Mouse (Mus musculus): Measurements from ENCODE around the gene Pitx3. TPM values are rescaled to one million over a fixed set of nuclear protein-coding genes. Genes with fewer than 3 reads are reported as not detected.
A peak's percentile ranks its signal among the peaks of the same experiment; 100 is the strongest.
"Not testable (repeated sequence)": the region's sequence is repeated elsewhere in the genome, so short reads cannot be mapped to it uniquely, and the experiment has no call there.

Gene Pitx3
- polyA plus RNA-seq, 1 experiment = not detected

DNA sequence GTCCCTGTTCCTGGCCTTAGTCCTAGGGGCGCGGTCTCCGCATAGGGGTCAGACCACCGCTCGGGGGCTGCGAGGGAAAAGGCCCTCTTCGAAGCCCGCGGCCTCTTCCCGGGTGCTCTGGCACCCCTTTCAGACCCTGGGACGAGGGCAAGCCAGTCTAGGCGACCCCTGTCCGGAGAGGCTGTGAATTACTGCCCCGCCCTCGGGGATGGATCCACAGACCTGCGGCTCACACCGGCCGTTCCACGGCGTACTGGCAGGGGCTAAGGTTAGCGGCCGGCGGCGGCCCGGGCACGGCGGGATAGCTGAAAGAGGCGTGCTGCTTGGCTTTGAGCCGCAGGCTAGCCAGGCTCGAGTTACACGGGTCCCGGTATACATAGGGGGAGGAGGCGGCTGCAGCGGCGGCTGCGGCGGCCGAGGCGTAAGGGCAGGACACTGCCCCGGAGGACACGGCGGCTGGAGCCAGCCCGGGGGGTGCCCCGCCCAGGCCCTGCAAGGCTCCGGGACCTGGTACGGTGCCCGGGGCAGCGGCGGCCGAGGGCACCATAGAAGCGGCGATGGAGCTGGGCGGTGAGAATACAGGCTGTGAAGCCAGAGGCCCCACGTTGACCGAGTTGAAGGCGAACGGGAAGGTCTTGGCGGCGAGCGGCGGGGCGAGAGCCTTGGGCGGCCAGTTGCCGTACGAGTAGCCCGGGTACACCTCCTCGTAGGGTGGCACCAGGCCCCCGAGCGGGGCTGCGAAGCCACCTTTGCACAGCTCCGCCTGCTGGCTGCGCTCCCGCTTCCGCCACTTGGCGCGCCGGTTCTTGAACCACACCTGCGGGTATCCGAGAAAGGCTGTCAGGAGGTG, 12.1 kb downstream of the Pitx3 start:
- Histone ChIP-seq H3K27ac (ENCODE audit: insufficient read depth, low read depth, low read length) (no peak overlapping the region), H3K4me1 (ENCODE audit: control insufficient read depth, insufficient read depth, low read length) (peaks cover 30% of the 10 kb centered on the region), H3K4me3 (ENCODE audit: insufficient read depth, low read depth, low read length) (peak overlapping the region; percentile 49)
- WGBS = under 1% methylated on average over 79 of the region's 79 CpGs
- TF ChIP-seq POLR2A (IDR thresholded peaks at IDR 0.05; ENCODE audit: insufficient read depth, low read depth, low read length) (no peak), CTCF (IDR thresholded peaks at IDR 0.05; ENCODE audit: insufficient read depth, low read depth, low read length) (no peak)

DNA sequence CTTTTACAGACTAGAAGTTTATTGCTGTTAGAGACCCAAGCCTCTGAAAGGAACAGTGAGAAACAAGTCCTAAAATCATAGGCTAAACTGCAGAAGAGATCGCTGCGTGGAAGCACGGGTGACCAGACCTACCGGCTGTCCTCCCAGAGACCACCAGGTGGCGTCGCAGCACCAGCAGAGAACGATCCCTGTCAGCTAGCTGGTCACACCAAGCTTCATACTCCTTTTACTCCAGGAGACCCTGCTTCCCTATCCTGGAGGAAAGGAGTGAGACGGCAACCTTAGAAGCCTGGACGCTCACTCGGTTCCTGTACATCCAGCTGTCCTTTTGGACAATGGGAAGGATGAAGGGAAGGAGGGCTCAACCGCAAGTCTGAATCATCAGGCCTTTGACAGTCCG, 12.8 kb downstream of the Pitx3 start:
- peaks cover 30% of the 10 kb centered on the region for H3K4me1 ChIP-seq (ENCODE audit: control insufficient read depth, insufficient read depth, low read length)
- no peak overlapping the region for H3K27ac ChIP-seq (ENCODE audit: insufficient read depth, low read depth, low read length)
- H3K4me3 ChIP-seq (ENCODE audit: insufficient read depth, low read depth, low read length) = peak overlapping the region; percentile 49
- TF ChIP-seq POLR2A (IDR thresholded peaks at IDR 0.05; ENCODE audit: insufficient read depth, low read depth, low read length) (no peak), CTCF (IDR thresholded peaks at IDR 0.05; ENCODE audit: insufficient read depth, low read depth, low read length) (peak; percentile 93)
- WGBS = 2% methylated on average over 12 of the region's 12 CpGs

DNA sequence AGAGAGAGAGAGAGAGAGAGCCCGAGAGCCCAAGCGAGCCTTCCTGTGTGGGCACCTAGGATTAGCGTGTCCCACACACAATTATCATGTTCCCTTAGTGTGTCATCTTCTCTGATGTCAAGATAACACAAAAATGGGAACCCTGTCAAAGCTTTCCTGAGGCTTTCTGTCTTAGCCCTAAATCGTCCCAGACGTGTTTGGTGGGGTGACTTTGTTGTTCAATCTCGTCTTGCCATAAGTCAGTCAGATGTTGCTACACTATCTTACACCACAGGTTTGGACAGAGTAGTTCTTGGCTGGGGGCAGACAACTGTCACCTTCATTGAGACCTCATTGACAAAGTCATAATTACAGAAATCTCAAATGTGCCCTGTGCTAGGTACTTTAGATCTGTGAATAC, 15.5 kb downstream of the Pitx3 start:
- H3K4me1 ChIP-seq (ENCODE audit: control insufficient read depth, insufficient read depth, low read length) = peaks cover 30% of the 10 kb centered on the region
- WGBS = 20% methylated on average over 6 of the region's 6 CpGs
- no peak overlapping the region for H3K4me3 ChIP-seq (ENCODE audit: insufficient read depth, low read depth, low read length)
- H3K27ac ChIP-seq (ENCODE audit: insufficient read depth, low read depth, low read length) = no peak overlapping the region
- TF ChIP-seq CTCF (IDR thresholded peaks at IDR 0.05; ENCODE audit: insufficient read depth, low read depth, low read length) (no peak), POLR2A (IDR thresholded peaks at IDR 0.05; ENCODE audit: insufficient read depth, low read depth, low read length) (no peak)

DNA sequence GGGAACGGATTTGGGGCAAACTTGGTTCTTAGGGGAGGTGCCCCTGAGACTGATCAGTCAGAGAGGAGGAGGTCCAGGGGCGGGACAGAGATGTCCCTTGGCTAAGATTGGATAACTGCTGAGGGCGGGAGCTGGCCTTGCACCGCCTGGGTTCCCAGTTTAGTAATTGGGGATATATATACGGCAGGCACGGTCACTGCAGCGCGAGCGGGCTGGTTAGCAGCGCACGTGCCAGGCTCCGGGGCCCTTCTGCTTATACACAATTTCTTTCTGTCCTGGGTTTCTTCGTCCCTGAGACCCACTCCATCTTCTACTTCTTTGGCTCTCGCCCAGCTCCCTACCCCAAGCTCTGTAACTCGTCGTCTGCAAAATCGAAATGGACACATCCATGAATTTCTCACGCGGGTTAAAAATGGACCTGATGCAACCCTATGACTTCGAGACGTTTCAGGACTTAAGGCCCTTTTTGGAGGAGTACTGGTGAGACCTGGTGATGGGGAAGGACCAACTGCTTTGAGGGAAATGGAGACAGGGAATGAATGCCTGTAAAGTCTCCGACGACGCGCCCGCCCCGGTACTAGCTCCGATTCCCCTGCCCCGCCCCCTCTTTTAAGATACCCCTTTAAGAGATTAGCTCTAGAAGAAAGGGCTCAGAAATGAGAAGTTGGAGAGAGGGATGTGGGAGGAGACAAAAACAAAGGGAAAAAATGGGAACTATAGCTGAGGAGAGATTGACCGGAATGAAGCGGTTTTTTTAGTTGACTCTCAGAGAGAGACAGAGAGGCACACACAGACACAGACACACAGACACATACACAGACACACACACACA, 16.2 kb downstream of the Pitx3 start, which contains the start of gene Elovl3:
TSS of gene Elovl3 (plus strand) at position 204 of the 832 bp plus-strand sequence.
- H3K27ac ChIP-seq (ENCODE audit: insufficient read depth, low read depth, low read length) = no peak within 1 kb of the TSS
- H3K4me1 ChIP-seq (ENCODE audit: control insufficient read depth, insufficient read depth, low read length) = peaks cover 26% of the 10 kb centered on the region
- WGBS = 3% methylated on average over 31 of the region's 31 CpGs
- TF ChIP-seq POLR2A (IDR thresholded peaks at IDR 0.05; ENCODE audit: insufficient read depth, low read depth, low read length) = no peak
- TF ChIP-seq CTCF (IDR thresholded peaks at IDR 0.05; ENCODE audit: insufficient read depth, low read depth, low read length) = no peak
- H3K4me3 ChIP-seq (ENCODE audit: insufficient read depth, low read depth, low read length) = no peak within 1 kb of the TSS

DNA sequence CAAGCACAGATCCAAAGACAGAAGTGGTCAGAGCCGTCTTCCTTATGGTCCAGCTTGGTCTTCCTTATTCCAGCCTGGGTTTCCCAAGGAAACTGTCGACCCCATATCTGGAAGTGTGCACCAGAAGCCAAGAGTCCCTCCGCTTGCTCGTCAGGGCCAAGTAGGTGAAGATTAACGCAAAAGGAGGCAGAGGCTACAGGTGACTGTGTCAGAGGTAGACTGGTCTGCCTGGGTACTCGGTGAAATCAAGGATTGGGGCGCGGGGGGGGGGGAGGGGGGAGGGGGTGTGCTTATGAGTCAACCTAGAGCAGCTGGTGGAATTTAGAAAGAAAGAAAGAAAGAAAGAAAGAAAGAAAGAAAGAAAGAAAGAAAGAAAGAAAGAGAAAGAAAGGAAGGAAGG, 16.8 kb downstream of the Pitx3 start:
- 5% methylated on average over 8 of the region's 8 CpGs for WGBS
- TF ChIP-seq POLR2A (IDR thresholded peaks at IDR 0.05; ENCODE audit: insufficient read depth, low read depth, low read length) = no peak
- no peak for TF ChIP-seq CTCF (IDR thresholded peaks at IDR 0.05; ENCODE audit: insufficient read depth, low read depth, low read length)
- Histone ChIP-seq H3K4me1 (ENCODE audit: control insufficient read depth, insufficient read depth, low read length) (peaks cover 19% of the 10 kb centered on the region), H3K27ac (ENCODE audit: insufficient read depth, low read depth, low read length) (no peak overlapping the region), H3K4me3 (ENCODE audit: insufficient read depth, low read depth, low read length) (no peak overlapping the region)

DNA sequence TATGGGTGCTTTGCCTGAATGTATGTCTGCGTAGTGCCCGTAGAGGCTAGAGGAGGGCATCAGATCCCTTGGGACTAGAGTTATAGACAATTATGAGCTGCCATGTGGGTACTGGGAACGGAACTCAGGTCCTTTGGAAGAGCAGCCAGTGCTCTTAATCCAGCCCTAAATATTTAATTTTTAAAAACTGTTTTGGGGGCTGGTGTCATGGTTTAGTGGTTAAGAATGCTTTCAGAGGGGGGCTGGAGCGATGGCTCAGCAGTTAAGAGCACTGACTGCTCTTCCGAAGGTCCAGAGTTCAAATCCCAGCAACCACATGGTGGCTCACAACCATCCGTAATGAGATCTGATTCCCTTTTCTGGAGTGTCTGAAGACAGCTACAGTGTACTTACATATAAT, 18.4 kb downstream of the Pitx3 start:
- 76% methylated on average over 6 of the region's 6 CpGs for WGBS
- not testable (repeated sequence) for H3K4me3 ChIP-seq (ENCODE audit: insufficient read depth, low read depth, low read length); H3K4me1 ChIP-seq (ENCODE audit: control insufficient read depth, insufficient read depth, low read length); H3K27ac ChIP-seq (ENCODE audit: insufficient read depth, low read depth, low read length)

DNA sequence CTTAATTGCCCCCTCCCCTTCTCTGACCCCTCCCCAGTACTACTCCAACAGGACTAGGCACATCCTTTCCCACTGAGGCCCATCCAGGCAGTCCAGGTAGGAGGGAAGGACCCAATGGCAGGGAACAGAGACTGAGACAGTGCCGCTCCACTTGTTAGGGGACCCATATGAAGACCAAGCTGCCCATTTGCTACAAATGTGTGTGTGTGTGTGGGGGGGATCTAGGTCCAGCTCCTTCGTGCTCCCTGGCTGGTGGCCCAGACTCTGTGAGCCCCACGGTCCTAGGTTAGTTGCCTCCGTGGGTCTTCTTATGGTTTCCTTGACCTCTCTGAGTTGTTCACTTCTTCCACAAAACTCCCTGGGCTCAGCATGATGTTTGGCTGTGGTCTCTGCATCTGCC, 21.8 kb downstream of the Pitx3 start:
- WGBS = 82% methylated on average over 4 of the region's 4 CpGs
- H3K4me3 ChIP-seq (ENCODE audit: insufficient read depth, low read depth, low read length) = no peak overlapping the region
- no peak overlapping the region for H3K27ac ChIP-seq (ENCODE audit: insufficient read depth, low read depth, low read length)
- TF ChIP-seq POLR2A (IDR thresholded peaks at IDR 0.05; ENCODE audit: insufficient read depth, low read depth, low read length) (no peak), CTCF (IDR thresholded peaks at IDR 0.05; ENCODE audit: insufficient read depth, low read depth, low read length) (no peak)
- peaks cover 2% of the 10 kb centered on the region; the same call in 1 of the 2 replicates for H3K4me1 ChIP-seq (ENCODE audit: control insufficient read depth, insufficient read depth, low read length)

DNA sequence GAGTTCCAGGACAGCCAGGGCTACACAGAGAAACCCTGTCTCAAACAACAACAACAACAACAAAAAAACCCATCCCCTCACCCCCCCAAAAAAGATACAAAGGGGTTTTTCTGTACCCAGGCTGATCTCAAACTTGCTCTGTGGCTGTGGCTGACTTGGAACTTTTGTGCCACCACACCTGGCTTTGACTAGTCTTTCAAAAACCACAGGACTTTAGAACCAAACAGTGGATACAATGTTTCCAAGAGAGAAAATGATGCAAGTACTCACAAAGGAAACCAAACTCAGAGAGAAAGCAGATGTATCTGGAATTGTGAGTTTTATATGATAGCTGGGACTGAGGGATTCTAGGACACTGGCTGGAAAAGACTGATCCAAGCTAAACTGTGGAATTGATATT, 23.5 kb downstream of the Pitx3 start:
- no peaks in the 10 kb centered on the region for H3K4me1 ChIP-seq (ENCODE audit: control insufficient read depth, insufficient read depth, low read length)
- no peak overlapping the region for H3K27ac ChIP-seq (ENCODE audit: insufficient read depth, low read depth, low read length)
- no peak overlapping the region for H3K4me3 ChIP-seq (ENCODE audit: insufficient read depth, low read depth, low read length)
- TF ChIP-seq POLR2A (IDR thresholded peaks at IDR 0.05; ENCODE audit: insufficient read depth, low read depth, low read length) = no peak
- TF ChIP-seq CTCF (IDR thresholded peaks at IDR 0.05; ENCODE audit: insufficient read depth, low read depth, low read length) = no peak

DNA sequence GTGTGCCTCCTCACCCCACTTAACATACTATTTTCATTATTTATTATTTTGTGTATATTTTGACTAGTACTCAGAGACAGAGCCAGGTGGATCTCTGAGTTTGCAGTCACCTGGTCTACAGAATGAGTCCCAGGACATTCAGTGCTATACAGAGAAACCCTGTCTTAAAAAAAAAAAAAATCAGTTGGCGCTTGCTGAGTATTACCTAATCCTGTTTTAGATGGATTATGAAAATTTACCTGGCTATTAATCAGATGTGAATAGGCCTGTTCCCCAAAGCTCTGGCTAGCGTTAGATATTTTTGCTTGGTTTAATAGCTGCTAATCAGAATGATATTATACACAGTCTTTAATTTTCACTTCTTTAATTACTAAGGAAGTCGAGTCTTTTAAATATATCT, 24.2 kb downstream of the Pitx3 start:
- no peak overlapping the region for H3K27ac ChIP-seq (ENCODE audit: insufficient read depth, low read depth, low read length)
- H3K4me3 ChIP-seq (ENCODE audit: insufficient read depth, low read depth, low read length) = no peak overlapping the region
- H3K4me1 ChIP-seq (ENCODE audit: control insufficient read depth, insufficient read depth, low read length) = no peaks in the 10 kb centered on the region
- WGBS = 79% methylated on average over 3 of the region's 3 CpGs
- no peak for TF ChIP-seq CTCF (IDR thresholded peaks at IDR 0.05; ENCODE audit: insufficient read depth, low read depth, low read length)
- TF ChIP-seq POLR2A (IDR thresholded peaks at IDR 0.05; ENCODE audit: insufficient read depth, low read depth, low read length) = no peak
